Mouse (Mus musculus) c-Kit-positive CD71-positive TER-119-positive erythroid progenitor cells, embryonic 14.5 days (primary cell): ENCODE measurements around the gene Rbak.
"Not testable (repeated sequence)": the region's sequence is repeated elsewhere in the genome, so short reads cannot be mapped to it uniquely, and the experiment has no call there.

ENCODE experiments used
- DNase-seq: peaks from one replicate; pipeline ENCODE4 v3.0.0-alpha.2; 2013; ENCODE audit warnings: low spot score

The Rbak gene

GRCm38 (mm10) chr5:143134216-143135010 lies 46.2 kb downstream of the Rbak start:
- not testable (repeated sequence) for DNase-seq

- no peak for DNase-seq
These were observed 47.5 kb downstream of the Rbak start for GRCm38 (mm10) chr5:143132935-143133514.

GRCm38 (mm10) chr5:143130342-143130741 lies 50.2 kb downstream of the Rbak start:
- DNase-seq, result peak; percentile 48

GRCm38 (mm10) chr5:143129101-143129500 lies 51.5 kb downstream of the Rbak start:
- DNase-seq, result no peak

- no peak for DNase-seq
These were observed 52.7 kb downstream of the Rbak start for GRCm38 (mm10) chr5:143127837-143128236.

- no peak for DNase-seq
These were observed 53.7 kb downstream of the Rbak start for GRCm38 (mm10) chr5:143126908-143127307.

GRCm38 (mm10) chr5:143126089-143126488 lies 54.5 kb downstream of the Rbak start:
- no peak for DNase-seq

- DNase-seq, result no peak
These were observed 55.0 kb downstream of the Rbak start for GRCm38 (mm10) chr5:143125601-143126000.

- no peak for DNase-seq
These were observed 55.7 kb downstream of the Rbak start for GRCm38 (mm10) chr5:143124805-143125378.

GRCm38 (mm10) chr5:143122673-143123072 lies 57.9 kb downstream of the Rbak start:
- DNase-seq, result no peak
